Mouse (Mus musculus): Measurements from ENCODE around the gene Klhl1.
"Not testable (repeated sequence)": the region's sequence is repeated elsewhere in the genome, so short reads cannot be mapped to it uniquely, and the experiment has no call there.

Klhl1 gene

GRCm38 (mm10) chr14:96518954-96519682 is at the start of gene Klhl1:
TSS of gene Klhl1 (minus strand) at chr14:96519102.
- no peak for DNase-seq

- DNase-seq: no peak
These were observed 34.8 kb upstream of the Klhl1 start for GRCm38 (mm10) chr14:96553668-96554067.

- DNase-seq: no peak
These were observed 550 bp downstream of the Klhl1 start for GRCm38 (mm10) chr14:96518151-96518953.

GRCm38 (mm10) chr14:96517727-96518126 is 1.2 kb downstream of the Klhl1 start:
- no peak for DNase-seq

- DNase-seq: no peak
These were observed 19.0 kb downstream of the Klhl1 start for GRCm38 (mm10) chr14:96499936-96500335.

GRCm38 (mm10) chr14:96471812-96472211 is 47.1 kb downstream of the Klhl1 start:
- no peak for DNase-seq

- DNase-seq: no peak
These were observed 47.6 kb downstream of the Klhl1 start for GRCm38 (mm10) chr14:96471336-96471735.

- no peak for DNase-seq
These were observed 57.1 kb downstream of the Klhl1 start for GRCm38 (mm10) chr14:96461756-96462155.

GRCm38 (mm10) chr14:96392032-96392737 is 126.7 kb downstream of the Klhl1 start:
- DNase-seq: no peak

GRCm38 (mm10) chr14:96362727-96363126 is 156.2 kb downstream of the Klhl1 start:
- DNase-seq: no peak

GRCm38 (mm10) chr14:96348220-96348619 is 170.7 kb downstream of the Klhl1 start:
- DNase-seq: no peak

GRCm38 (mm10) chr14:96331069-96331468 is 187.8 kb downstream of the Klhl1 start:
- no peak for DNase-seq

GRCm38 (mm10) chr14:96217805-96218441 is 301.0 kb downstream of the Klhl1 start:
- DNase-seq: no peak

GRCm38 (mm10) chr14:96194795-96195194 is 324.1 kb downstream of the Klhl1 start:
- DNase-seq: not testable (repeated sequence)

GRCm38 (mm10) chr14:96174546-96174945 is 344.4 kb downstream of the Klhl1 start:
- DNase-seq: no peak

- no peak for DNase-seq
These were observed 375.8 kb downstream of the Klhl1 start for GRCm38 (mm10) chr14:96143137-96143536.

GRCm38 (mm10) chr14:96140246-96140645 is 378.7 kb downstream of the Klhl1 start:
- no peak for DNase-seq

GRCm38 (mm10) chr14:96107396-96107795 is 411.5 kb downstream of the Klhl1 start:
- DNase-seq: no peak

- DNase-seq: no peak
These were observed 437.2 kb downstream of the Klhl1 start for GRCm38 (mm10) chr14:96081681-96082207.

GRCm38 (mm10) chr14:96065884-96066283 is 453.0 kb downstream of the Klhl1 start:
- no peak for DNase-seq

Measured in lung, postnatal 14 days (tissue).